Mouse (Mus musculus) layer of hippocampus, adult 9-11 months (tissue): Measurements from ENCODE around the gene Mageb5.
"Not testable (repeated sequence)": the region's sequence is repeated elsewhere in the genome, so short reads cannot be mapped to it uniquely, and the experiment has no call there.

Source experiments
- DNase-seq: peaks from one replicate; pipeline ENCODE4 v3.0.0; 2022

Gene Mageb5

GRCm38 (mm10) chrX:91782918-91783317 lies at the start of gene Mageb5:
Gene Mageb5 (minus strand): TSS chrX:91783018.
- DNase-seq, result not testable (repeated sequence)

GRCm38 (mm10) chrX:91759591-91760226 lies 23.1 kb downstream of the Mageb5 start:
- not testable (repeated sequence) for DNase-seq
